Mouse (Mus musculus) kidney, postnatal 10 days (tissue): ENCODE data around the gene Sgms1.

Experiments
- DNase-seq: peaks from one replicate; pipeline ENCODE4 v3.0.0; 2021; ENCODE audit warnings: mixed read lengths

The Sgms1 gene

GRCm38 (mm10) chr19:32238722-32239458, 150.6 kb downstream of the Sgms1 start:
- peak; percentile 24 for DNase-seq

GRCm38 (mm10) chr19:32237685-32238084, 151.8 kb downstream of the Sgms1 start:
- DNase-seq, result peak; percentile 28

- DNase-seq, result no peak
Observed at GRCm38 (mm10) chr19:32237173-32237583, 152.3 kb downstream of the Sgms1 start.

GRCm38 (mm10) chr19:32234717-32235434, 154.6 kb downstream of the Sgms1 start:
- DNase-seq, result peak; percentile 2

GRCm38 (mm10) chr19:32231292-32231691, 158.2 kb downstream of the Sgms1 start:
- peak; percentile 1 for DNase-seq

- peak; percentile 7 for DNase-seq
Observed at GRCm38 (mm10) chr19:32230798-32231197, 158.7 kb downstream of the Sgms1 start.

- DNase-seq, result peak; percentile 2
Observed at GRCm38 (mm10) chr19:32230301-32230700, 159.2 kb downstream of the Sgms1 start.

GRCm38 (mm10) chr19:32229776-32230175, 159.7 kb downstream of the Sgms1 start:
- peak; percentile 4 for DNase-seq

GRCm38 (mm10) chr19:32227175-32227574, 162.3 kb downstream of the Sgms1 start:
- peak; percentile 0 for DNase-seq

- DNase-seq, result no peak
Observed at GRCm38 (mm10) chr19:32225097-32225490, 164.4 kb downstream of the Sgms1 start.

GRCm38 (mm10) chr19:32224318-32225096, 165.0 kb downstream of the Sgms1 start:
- DNase-seq, result no peak

- DNase-seq, result no peak
Observed at GRCm38 (mm10) chr19:32223751-32224174, 165.8 kb downstream of the Sgms1 start.

- no peak for DNase-seq
Observed at GRCm38 (mm10) chr19:32222083-32222482, 167.4 kb downstream of the Sgms1 start.

GRCm38 (mm10) chr19:32220991-32221390, 168.5 kb downstream of the Sgms1 start:
- no peak for DNase-seq

GRCm38 (mm10) chr19:32216710-32217109, 172.8 kb downstream of the Sgms1 start:
- DNase-seq, result no peak

- DNase-seq, result no peak
Observed at GRCm38 (mm10) chr19:32214905-32215806, 174.4 kb downstream of the Sgms1 start.

GRCm38 (mm10) chr19:32213577-32213976, 175.9 kb downstream of the Sgms1 start:
- DNase-seq, result peak; percentile 35

GRCm38 (mm10) chr19:32211293-32211585, 178.3 kb downstream of the Sgms1 start:
- DNase-seq, result no peak

GRCm38 (mm10) chr19:32210450-32211292, 178.8 kb downstream of the Sgms1 start:
- DNase-seq, result peak; percentile 92

GRCm38 (mm10) chr19:32210099-32210449, 179.4 kb downstream of the Sgms1 start:
- DNase-seq, result peak; percentile 43
